Mouse (Mus musculus): ENCODE data around the gene Hdac7. TPM values are rescaled to one million over a fixed set of nuclear protein-coding genes. Genes with fewer than 3 reads are reported as not detected.

Hdac7 gene
- polyA plus RNA-seq, 1 experiment from 2014 or later, result 44.7 TPM

DNA sequence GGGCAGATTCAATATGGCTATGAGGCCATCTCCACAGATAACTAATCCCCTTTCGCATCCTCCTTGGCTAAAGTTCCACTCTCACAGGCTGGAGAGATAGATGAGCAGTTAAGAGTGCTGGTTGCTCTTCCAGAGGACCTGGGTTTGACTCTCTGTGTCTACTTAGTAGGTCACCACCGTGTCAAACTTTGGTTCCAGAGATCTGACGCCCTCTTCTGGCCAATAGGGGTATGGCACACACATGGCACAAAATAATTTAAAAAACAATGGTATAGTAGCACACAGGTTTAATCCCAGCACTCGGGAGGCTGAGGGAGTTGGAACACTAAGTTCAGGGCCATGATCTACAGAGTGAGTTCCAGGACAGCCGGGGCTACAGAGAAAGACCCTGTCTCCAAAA, 50.0 kb downstream of the Hdac7 start:
- no peak overlapping the region for H3K4me2 ChIP-seq
- no peak overlapping the region for H3K4me3 ChIP-seq
- H3K9me3 ChIP-seq, result no peaks in the 10 kb centered on the region
- peaks cover 76% of the 10 kb centered on the region for H3K36me3 ChIP-seq
- H3K4me1 ChIP-seq, result peaks cover 4% of the 10 kb centered on the region; the same call in 1 of the 2 replicates
- H3K9ac ChIP-seq, result no peak overlapping the region
- H3K27ac ChIP-seq, result no peak overlapping the region
- H3K27me3 ChIP-seq, result no peaks in the 10 kb centered on the region
- 69% methylated on average over 5 of the region's 5 CpGs for WGBS
- ATAC-seq (ENCODE audit: borderline replicate concordance, extremely low read depth, low FRiP score, low TSS enrichment), result no peak

DNA sequence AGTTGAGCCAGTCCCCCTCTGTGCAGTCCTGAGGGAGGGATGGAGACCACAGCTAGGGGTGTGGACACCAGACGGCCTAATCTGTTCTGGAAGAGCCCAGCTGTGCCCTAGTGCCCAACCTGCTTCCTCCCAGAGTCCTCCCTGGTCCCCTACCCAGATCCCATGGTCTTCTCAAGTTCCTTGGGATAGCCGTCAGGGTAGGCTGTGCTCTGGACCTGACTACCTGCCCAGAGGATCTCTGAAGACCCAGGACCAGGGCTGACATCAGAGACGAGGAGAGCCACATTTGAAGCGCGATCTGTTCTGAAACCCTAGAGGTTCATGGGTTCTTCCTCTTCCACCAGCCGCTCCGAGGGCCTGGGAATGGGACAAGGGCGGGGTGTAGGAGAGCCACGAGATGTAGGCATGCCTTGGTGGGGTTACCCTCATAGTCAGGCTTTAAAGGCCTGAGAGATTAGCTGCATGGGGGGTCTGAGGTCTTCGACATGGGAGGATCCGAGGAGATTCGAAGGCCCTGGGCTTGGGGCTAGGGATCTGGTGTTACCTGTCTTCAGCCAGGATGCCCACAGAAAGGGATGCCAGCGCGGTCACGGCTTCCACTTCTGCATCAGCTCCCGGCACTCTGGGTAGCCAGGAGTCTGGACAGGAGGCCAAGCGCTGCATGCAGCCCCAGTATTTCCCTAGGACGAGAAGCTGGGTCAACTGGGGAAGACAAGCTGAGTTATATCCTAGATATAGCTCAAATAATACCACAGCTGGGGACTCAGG, 50.7 kb downstream of the Hdac7 start:
- Histone ChIP-seq H3K9ac (no peak overlapping the region), H3K4me1 (peaks cover 10% of the 10 kb centered on the region), H3K36me3 (peaks cover 71% of the 10 kb centered on the region), H3K27ac (no peak overlapping the region), H3K4me3 (no peak overlapping the region), H3K4me2 (no peak overlapping the region), H3K27me3 (no peaks in the 10 kb centered on the region), H3K9me3 (no peaks in the 10 kb centered on the region)
- no peak for ATAC-seq (ENCODE audit: borderline replicate concordance, extremely low read depth, low FRiP score, low TSS enrichment)
- WGBS, result 89% methylated on average over 18 of the region's 18 CpGs

DNA sequence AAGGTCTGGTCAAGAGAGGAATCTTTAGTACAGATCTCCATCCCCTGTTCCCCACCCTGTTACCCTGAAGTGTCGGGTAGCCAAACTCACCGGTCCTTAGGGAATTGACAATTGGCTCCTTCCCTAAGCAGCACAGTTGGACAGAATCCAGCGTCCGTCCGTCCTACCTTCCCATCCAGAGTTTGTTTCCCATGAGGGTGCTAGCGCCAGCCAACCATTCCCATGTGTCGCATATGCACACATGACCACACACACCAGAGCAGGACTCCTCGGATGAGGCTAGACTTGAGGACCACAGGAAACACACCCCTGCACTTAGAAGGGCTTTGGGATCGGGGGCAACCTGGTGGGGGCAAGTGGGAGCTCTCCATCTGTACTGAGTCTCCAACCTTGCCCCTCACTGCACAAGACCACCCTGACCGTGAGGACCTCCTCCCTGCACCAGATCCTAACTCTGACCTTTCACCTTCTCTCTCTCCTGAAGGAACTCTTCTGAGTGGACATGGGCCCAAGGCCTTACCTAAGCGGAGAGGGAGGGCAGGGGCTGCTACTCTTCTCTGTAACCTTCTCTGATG, 53.1 kb downstream of the Hdac7 start:
- H3K27ac ChIP-seq, result no peak overlapping the region
- no peak overlapping the region for H3K9ac ChIP-seq
- H3K4me3 ChIP-seq, result no peak overlapping the region
- ATAC-seq (ENCODE audit: borderline replicate concordance, extremely low read depth, low FRiP score, low TSS enrichment), result 0 out of 2 replicates have a peak, but pooled peaks have one; percentile 6
- WGBS, result 88% methylated on average over 11 of the region's 11 CpGs
- H3K27me3 ChIP-seq, result no peaks in the 10 kb centered on the region
- peaks cover 33% of the 10 kb centered on the region for H3K4me1 ChIP-seq
- H3K4me2 ChIP-seq, result no peak overlapping the region
- H3K36me3 ChIP-seq, result peaks cover 50% of the 10 kb centered on the region
- H3K9me3 ChIP-seq, result no peaks in the 10 kb centered on the region

DNA sequence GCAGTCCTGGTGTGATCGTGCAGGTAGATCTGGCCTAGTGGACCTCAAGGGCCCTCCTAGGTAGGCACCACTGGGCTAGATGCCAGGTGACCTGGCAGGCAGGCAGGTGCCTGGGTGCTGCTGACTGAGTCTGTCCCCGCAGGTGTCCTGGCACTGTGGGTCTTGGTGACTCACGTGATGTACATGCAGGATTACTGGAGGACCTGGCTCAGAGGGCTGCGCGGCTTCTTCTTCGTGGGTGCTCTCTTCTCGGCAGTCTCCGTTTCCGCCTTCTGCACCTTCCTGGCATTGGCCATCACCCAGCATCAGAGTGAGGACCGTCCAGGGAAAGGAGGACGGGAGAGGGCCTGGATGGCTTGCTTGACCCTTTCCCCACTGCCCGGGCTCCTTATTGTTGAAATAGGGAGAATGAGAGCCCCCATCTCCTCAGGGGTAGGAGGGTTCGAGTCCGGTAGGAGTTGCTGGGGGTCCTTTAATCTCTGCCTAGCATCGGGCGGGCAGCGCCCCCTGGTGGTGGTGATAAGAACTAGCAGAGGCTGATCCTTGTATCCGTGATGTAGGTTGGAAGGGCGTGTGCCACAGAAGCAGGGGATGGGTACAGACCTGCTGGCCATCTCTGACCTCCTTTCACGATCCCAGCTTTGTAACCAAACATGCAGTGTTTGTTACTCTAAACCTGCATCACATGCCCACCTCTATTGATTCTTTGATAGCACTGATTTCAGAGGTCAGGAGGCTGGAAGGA, 54.4 kb downstream of the Hdac7 start:
- no peak overlapping the region for H3K27ac ChIP-seq
- ATAC-seq (ENCODE audit: borderline replicate concordance, extremely low read depth, low FRiP score, low TSS enrichment), result no peak
- H3K4me2 ChIP-seq, result no peak overlapping the region
- 55% methylated on average over 20 of the region's 20 CpGs for WGBS
- peaks cover 38% of the 10 kb centered on the region for H3K4me1 ChIP-seq
- H3K36me3 ChIP-seq, result peaks cover 37% of the 10 kb centered on the region
- H3K4me3 ChIP-seq, result no peak overlapping the region
- H3K27me3 ChIP-seq, result no peaks in the 10 kb centered on the region
- no peak overlapping the region for H3K9ac ChIP-seq
- no peaks in the 10 kb centered on the region for H3K9me3 ChIP-seq

DNA sequence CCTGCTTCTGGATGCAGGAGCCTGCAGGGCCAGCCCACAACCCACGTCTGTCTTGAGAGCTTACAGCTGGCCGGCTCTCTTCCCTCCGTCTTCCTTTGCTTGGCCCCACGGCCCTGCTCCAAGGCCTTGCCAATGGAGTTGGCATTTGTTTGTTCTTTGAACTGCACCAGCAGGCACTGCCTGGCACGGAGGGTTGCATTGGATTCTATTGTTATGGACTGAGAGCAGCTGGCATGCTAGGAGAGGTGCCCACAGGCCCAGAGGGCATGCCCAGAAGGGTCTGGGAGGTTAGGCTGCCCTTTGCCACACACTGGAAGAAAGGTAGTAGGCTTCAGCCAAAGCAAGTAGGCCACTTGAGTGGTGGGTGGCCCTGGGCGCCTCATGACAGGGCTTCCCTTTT, 55.5 kb downstream of the Hdac7 start:
- no peak for ATAC-seq (ENCODE audit: borderline replicate concordance, extremely low read depth, low FRiP score, low TSS enrichment)
- Histone ChIP-seq H3K36me3 (peaks cover 26% of the 10 kb centered on the region), H3K9me3 (no peaks in the 10 kb centered on the region), H3K27me3 (no peaks in the 10 kb centered on the region), H3K4me2 (no peak overlapping the region), H3K9ac (no peak overlapping the region), H3K4me3 (no peak overlapping the region), H3K27ac (no peak overlapping the region), H3K4me1 (peaks cover 43% of the 10 kb centered on the region)
- 38% methylated on average over 6 of the region's 6 CpGs for WGBS

DNA sequence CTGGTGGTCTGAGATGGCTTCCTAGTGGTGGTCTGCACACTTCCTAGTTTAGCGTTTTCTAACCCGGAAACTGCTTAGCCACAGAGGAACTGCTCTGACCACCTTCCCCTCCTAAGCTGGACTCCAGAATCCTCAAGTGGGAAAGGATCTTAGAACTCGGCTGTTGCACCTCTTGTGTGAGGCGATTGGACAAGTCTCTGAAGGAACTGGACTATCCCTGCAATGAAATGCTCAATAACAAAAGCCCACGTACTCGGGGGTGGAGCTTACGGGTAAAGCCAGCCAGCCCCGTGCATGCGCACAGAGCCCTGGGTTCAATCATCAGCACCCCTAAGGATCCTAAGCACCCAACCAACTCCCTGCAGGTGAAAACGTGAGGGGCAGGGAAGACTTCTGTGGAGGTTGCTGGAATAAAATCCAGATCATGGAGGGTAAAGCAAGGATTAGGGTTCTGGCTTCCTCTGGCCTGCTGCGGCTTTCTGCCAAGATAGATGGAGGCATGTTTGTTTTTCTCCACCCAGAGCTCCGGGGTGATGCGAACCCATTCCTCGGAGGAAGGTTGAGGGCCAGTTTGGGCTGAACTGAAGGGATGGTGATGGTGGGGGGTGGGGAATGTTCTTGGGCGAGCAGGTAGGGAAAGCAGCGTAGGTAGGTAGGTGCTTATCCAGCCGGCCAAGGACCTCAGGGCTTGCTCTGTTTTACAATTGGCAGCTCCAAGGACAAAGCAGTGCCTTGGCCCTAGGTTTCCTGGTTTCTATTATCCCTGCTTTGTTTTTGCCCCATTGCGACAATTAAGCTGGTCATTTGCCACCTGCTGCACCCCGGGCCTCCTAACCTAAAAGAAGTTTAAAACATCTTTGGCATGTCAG, 56.3 kb downstream of the Hdac7 start:
- no peak overlapping the region for H3K27ac ChIP-seq

DNA sequence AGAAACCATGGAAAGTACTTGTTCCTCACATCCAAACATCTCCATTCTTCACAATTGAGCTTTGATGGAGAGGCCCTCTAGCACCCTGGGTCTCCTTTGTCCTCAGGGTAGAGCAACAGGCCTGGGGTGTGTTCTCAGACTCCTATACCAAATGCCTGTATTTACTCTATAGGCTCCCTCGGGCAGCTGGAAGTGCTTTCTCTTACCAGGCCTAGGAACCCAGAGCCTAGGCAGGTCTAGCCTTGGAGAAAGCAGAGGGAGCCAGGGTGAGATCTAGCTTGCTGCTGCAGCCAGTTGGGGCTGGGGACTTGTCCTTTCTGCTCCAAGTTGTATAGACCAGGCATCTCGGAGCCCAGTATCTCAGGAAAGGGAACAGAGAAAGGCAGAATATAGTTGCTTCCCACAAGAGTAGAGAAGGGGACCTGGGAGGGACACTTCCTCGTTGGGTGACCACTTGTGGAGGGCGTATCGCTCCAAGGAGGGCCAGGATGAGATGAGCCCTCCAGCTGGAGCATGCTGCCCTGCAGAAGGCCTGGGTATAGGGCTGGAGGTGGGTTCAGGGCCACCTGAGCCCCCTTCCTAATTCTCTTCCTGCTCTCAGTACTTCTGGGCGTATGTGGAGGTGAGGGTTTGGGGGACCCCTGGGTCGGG, 57.0 kb downstream of the Hdac7 start:
- peaks cover 53% of the 10 kb centered on the region for H3K4me1 ChIP-seq
- H3K27ac ChIP-seq, result no peak overlapping the region
- ATAC-seq (ENCODE audit: borderline replicate concordance, extremely low read depth, low FRiP score, low TSS enrichment), result no peak
- H3K9me3 ChIP-seq, result no peaks in the 10 kb centered on the region
- 60% methylated on average over 7 of the region's 7 CpGs for WGBS
- peaks cover 10% of the 10 kb centered on the region; the same call in 1 of the 2 replicates for H3K36me3 ChIP-seq
- H3K27me3 ChIP-seq, result peaks cover 9% of the 10 kb centered on the region; the same call in 1 of the 2 replicates
- no peak overlapping the region for H3K4me3 ChIP-seq
- H3K9ac ChIP-seq, result no peak overlapping the region
- H3K4me2 ChIP-seq, result no peak overlapping the region

More for the DNA sequence above, 56.3 kb downstream of the Hdac7 start:
- Histone ChIP-seq H3K36me3 (peaks cover 18% of the 10 kb centered on the region; the same call in 1 of the 2 replicates), H3K4me3 (no peak overlapping the region), H3K4me2 (no peak overlapping the region), H3K9me3 (no peaks in the 10 kb centered on the region), H3K27me3 (peaks cover 7% of the 10 kb centered on the region; the same call in 1 of the 2 replicates), H3K9ac (no peak overlapping the region), H3K4me1 (peaks cover 45% of the 10 kb centered on the region)
- 67% methylated on average over 19 of the region's 19 CpGs for WGBS
- no peak for ATAC-seq (ENCODE audit: borderline replicate concordance, extremely low read depth, low FRiP score, low TSS enrichment)

DNA sequence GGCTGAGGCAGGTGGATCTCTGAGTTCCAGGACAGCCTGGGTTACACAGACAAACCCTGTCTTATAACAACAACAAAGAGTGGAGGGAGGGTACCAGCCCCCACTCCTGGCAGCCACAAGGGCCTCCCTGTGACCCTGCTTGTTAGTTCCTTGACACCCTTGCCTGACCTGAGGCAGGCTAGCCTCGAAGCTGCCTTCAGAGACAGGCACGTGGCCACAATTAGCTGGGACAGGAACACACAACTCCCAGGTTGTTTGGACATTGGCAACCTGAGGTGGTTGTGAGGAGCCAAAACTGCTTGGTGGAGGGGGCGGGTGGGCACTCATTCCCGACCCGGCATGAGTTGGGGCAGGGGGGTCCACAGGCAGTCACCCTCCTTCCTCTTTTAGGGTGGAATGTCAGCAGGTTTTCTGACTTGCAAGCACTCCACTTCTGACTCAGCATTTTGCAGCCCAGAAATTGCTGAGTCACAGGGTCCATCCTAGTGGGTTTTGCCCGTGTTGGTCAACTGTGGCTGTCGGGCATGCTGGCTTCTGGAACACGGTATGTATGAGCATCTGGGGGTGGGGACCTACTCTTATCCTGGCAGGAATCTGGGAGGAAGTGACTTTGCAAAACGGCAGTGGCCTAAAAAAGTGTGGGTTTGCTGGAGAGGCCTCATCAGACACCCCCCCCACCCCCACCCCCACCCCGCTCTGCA, 57.7 kb downstream of the Hdac7 start:
- H3K4me1 ChIP-seq, result peaks cover 60% of the 10 kb centered on the region
- no peak overlapping the region for H3K4me2 ChIP-seq
- peaks cover 10% of the 10 kb centered on the region; the same call in 1 of the 2 replicates for H3K27me3 ChIP-seq
- H3K9ac ChIP-seq, result no peak overlapping the region
- H3K4me3 ChIP-seq, result no peak overlapping the region
- 0 out of 2 replicates have a peak, but pooled peaks cover 9% of the 10 kb centered on the region for H3K36me3 ChIP-seq
- no peaks in the 10 kb centered on the region for H3K9me3 ChIP-seq
- no peak for ATAC-seq (ENCODE audit: borderline replicate concordance, extremely low read depth, low FRiP score, low TSS enrichment)
- WGBS, result 55% methylated on average over 10 of the region's 10 CpGs
- no peak overlapping the region for H3K27ac ChIP-seq

DNA sequence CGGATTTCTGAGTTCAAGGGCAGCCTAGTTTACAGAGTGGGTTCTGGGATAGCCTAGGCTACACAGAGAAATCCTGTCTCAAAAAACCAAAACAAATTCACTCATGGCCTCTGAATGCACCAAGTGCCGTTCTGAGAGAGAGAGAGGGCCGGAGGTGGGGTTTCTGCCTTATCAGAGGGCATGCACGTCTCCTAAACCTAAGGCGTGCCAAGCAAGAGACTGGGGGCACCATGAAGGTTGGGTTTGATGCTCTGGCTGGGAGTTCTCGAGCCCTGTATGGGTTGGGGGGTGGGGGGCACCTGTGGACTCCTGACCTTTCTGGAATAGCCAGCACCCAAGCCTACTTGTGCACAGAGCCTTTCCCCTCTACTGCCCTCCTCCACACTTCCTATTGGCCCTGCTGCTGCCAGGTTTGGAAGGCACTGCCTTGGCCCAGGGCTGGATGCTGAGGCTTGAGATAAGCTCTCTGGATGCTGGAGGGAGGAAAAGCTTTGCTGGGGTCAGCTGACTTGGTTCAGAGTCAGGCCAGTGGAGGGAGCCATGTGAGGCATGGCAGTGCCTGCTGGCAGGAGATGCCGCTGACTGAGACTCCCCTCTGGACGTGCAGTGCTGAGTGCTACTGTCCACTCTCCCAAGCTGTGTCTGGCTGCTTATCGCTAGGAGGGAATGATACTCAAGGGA, 58.4 kb downstream of the Hdac7 start:
- Histone ChIP-seq H3K4me1 (peaks cover 63% of the 10 kb centered on the region), H3K9me3 (no peaks in the 10 kb centered on the region), H3K9ac (no peak overlapping the region), H3K4me2 (0 out of 2 replicates have a peak overlapping the region, but pooled peaks have one; percentile 91), H3K36me3 (0 out of 2 replicates have a peak, but pooled peaks cover 3% of the 10 kb centered on the region), H3K4me3 (no peak overlapping the region), H3K27me3 (peaks cover 13% of the 10 kb centered on the region; the same call in 1 of the 2 replicates), H3K27ac (no peak overlapping the region)
- no peak for ATAC-seq (ENCODE audit: borderline replicate concordance, extremely low read depth, low FRiP score, low TSS enrichment)
- 71% methylated on average over 9 of the region's 9 CpGs for WGBS

DNA sequence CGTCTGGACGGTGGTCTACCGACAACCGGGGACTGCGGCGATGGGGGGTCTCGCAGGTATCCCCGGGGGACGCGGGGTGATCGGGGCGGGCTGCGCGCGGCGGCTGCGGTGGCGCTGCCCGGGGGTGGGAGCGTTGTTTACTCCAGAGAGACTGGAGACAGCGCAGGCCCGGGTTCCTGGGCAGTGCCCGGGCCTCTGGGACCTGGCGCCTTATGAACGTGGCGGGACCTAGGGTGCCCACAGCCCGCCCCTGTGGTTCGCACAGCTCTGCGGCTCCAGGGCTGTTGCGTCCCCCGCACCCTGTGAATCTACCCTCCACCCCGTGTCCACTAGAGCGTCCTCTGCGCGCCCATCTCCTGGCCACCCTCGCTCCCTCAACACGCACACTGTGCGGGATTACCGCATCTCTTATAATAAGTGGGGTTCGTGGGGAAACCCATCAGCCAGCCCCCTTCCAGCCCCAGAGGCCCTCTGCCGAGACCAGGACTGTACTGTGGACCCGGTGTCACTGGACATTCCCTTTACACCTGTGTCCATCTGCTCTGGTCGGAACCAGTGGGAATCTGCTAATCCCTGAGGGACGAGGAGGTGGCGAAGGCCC, 59.6 kb downstream of the Hdac7 start:
- 6% methylated on average over 45 of the region's 45 CpGs for WGBS
- Histone ChIP-seq H3K4me2 (peak overlapping the region; percentile 91), H3K4me3 (peak overlapping the region; percentile 74), H3K4me1 (peaks cover 72% of the 10 kb centered on the region), H3K9ac (peak overlapping the region; percentile 84), H3K27ac (peak overlapping the region; percentile 44; the same call in 1 of the 2 replicates), H3K9me3 (no peaks in the 10 kb centered on the region), H3K36me3 (no peaks in the 10 kb centered on the region), H3K27me3 (peaks cover 13% of the 10 kb centered on the region; the same call in 1 of the 2 replicates)
- ATAC-seq (ENCODE audit: borderline replicate concordance, extremely low read depth, low FRiP score, low TSS enrichment), result peak; percentile 60
